Mouse (Mus musculus): ENCODE measurements at regions not wholly inside any gene's neighbourhood (a gene's known extent, or its start where the extent isn't known, plus 50 kb on each side); places are given as distances from the start of the nearest gene placed in this dataset.

DNA sequence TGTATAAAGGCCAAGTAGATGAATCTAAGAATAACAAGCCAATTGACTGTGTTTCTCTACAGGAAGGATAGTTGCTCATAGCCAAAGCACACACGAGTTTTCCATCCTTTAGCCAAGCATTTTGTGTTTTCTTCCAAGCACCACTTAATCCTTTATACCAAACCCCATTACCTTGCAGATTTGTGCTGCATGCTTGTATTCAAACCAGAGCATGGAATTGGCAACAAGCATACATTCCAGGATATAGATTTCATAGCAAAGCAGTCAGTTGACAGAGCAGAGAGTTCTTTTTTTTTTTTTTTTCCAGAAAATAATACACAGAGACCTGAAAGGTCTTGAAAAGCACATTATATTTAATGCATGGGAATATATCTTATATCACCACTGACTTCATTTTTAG lies 169.9 kb downstream of the Pom121l12 start:
- no peak for DNase-seq (ENCODE audit: low spot score in 2 of 2)

DNA sequence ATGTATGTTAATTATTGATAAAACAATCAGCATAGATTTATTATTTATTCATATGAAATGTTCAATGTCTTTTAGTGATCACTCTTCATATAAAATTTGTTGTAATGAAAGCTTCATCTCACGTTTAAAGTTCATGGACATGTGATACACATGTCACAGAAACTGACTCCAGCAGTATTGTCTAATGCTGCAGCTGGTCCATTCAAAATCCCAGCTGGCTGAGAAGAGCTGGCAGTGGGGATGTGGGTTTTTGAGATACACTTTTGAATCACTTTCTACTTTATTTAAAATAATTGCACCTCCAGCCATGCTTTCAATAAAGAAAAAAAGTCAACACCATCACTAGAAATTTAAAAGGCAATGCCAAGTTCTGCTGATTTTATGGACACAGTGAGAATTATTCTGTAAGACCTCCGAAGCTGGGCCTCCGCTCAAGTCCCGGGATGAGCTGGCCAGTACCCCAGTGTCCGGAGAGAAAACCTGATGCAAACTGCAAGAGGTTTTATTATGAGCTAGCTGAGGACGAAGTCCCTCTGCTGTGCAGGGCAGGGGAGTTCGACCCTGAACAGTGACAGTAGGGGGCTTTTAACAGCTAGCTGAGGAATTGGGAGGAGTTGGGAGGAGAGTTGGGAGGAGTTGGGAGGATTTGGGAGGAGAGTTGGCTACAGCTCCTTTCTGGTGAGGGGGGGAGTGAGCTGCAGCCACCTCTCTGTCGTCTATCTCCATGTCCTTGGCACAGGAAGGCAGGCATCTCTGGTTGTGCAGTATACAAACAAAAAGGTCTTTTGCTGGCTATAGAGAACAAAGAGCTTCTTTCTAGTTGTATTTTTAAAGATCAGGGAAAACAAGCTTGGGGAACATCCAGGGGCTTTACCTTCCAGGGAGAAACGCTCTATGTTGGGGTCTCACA lies 170.6 kb downstream of the Pom121l12 start:
- DNase-seq (ENCODE audit: low spot score in 2 of 2) = peak; percentile 18 to 32

DNA sequence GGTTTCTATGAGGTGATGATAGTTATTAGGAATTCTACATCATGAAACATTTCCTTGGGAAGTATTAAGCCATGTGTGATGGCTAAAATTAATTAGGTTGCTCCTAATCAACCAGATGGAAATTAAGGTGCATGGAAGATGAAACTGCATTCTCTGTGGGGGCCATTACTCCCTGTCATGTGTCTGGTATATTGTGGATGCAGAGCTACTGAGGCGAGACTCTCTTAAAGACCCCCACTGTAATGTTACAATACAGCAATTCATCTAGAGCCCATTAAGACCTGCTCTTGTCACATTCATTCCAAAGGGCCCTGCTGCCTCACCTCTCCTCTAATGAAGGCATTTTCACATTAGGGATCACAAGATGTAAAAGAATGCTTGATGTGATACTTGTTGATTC lies 199.2 kb downstream of the Pom121l12 start:
- no peak for DNase-seq (ENCODE audit: low spot score in 2 of 2)

DNA sequence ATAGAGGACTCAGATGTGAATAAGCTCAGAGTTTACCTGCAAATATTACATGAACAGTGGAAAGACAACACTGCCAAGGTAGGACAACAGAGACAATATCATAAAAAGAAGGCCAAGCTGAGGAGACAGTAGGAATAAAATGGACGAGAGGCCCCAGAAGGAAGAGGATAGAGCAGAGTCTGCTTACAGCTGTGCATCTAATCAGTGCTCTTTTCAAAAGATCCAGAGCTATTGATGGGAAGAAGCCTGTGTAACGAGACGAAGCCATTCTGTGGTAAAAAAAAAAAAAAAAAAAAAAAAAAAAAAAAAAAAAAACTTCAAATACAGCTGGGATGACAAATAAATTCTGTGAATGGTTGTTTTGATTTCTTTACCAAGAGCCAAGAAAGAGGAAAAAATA lies 200.2 kb downstream of the Pom121l12 start:
- DNase-seq (ENCODE audit: low spot score in 2 of 2) = no peak

DNA sequence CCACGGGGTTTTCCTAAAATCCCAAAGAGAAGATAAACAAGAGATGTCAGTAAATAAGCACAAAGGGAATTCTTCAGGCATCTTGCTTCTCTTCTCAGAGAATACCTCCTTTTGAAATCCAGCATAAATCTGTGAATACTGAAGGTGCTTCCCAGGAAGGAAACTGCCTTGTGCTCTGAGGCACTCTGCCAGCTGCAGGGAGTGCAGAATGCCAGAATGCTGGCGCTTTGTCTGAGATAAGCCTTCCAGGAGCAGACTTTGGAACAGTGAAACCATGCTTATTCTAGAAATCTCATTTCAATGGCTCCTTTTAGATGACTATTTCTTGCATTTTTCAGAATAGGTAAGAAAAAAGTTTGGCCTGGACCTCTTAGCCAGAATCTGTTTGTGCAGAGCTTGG lies 219.9 kb downstream of the Pom121l12 start:
- peak in 1 of 2 experiments; percentile 20 for DNase-seq (ENCODE audit: low spot score in 2 of 2)
